Mouse (Mus musculus) MEL (cell line): ENCODE results near the gene Daam1. TPM values are rescaled to one million over a fixed set of nuclear protein-coding genes. Genes with fewer than 3 reads are reported as not detected.
"Not testable (repeated sequence)": the region's sequence is repeated elsewhere in the genome, so short reads cannot be mapped to it uniquely, and the experiment has no call there.

Source experiments
- DNase-seq: peaks from one replicate; pipeline ENCODE4 v3.0.0; 2011; ENCODE audit warnings: low read depth, low spot score
- H3K27ac ChIP-seq: 2 replicates; pipeline ENCODE4 v1.5.1; 2012; ENCODE audit warnings: low read depth, mild to moderate bottlenecking, control low read depth, low read length, moderate library complexity; ENCODE audit not compliant: control insufficient read depth
- H3K27me3 ChIP-seq, 2 experiments: fragments of 150-350 bp in 1 of 2; sonication (generic) in 1 of 2; 2 replicates each; pipeline ENCODE4 v1.6.1; 2012; ENCODE audit warnings: low read length in 2 of 2, mild to moderate bottlenecking in 2 of 2, improper control_type of control experiment in 1 of 2, moderate library complexity in 1 of 2; ENCODE audit not compliant: insufficient read depth in 2 of 2, control insufficient read depth in 1 of 2
- H3K36me3 ChIP-seq, 2 experiments: 2 replicates each; pipeline ENCODE4 v1.6.1; 2012 to 2014; ENCODE audit warnings: low read length in 2 of 2, improper control_type of control experiment in 1 of 2, inconsistent platforms in 1 of 2, mild to moderate bottlenecking in 1 of 2; ENCODE audit not compliant: insufficient read depth in 2 of 2, control insufficient read depth in 1 of 2
- H3K4me1 ChIP-seq, 2 experiments: fragments of 150-350 bp in 1 of 2; sonication (generic) in 1 of 2; 2 replicates each; pipeline ENCODE4 v1.6.1; 2012; ENCODE audit warnings: low read length in 2 of 2, improper control_type of control experiment in 1 of 2, mild to moderate bottlenecking in 1 of 2; ENCODE audit not compliant: insufficient read depth in 2 of 2, control insufficient read depth in 1 of 2
- H3K4me3 ChIP-seq, 2 experiments: fragments of 150-350 bp in 1 of 2; sonication (generic) in 1 of 2; 2 replicates each; pipeline ENCODE4 v1.5.1; 2012; ENCODE audit warnings: low read depth in 2 of 2, low read length in 2 of 2, mild to moderate bottlenecking in 2 of 2, moderate library complexity in 2 of 2, control low read depth in 1 of 2, improper control_type of control experiment in 1 of 2; ENCODE audit not compliant: control insufficient read depth in 1 of 2, insufficient read depth in 1 of 2
- H3K79me2 ChIP-seq: 2 replicates; pipeline ENCODE4 v1.6.1; 2012; ENCODE audit warnings: mild to moderate bottlenecking, low read length, moderate library complexity; ENCODE audit not compliant: control insufficient read depth, poor library complexity, insufficient read depth
- H3K9ac ChIP-seq: 2 replicates; pipeline ENCODE4 v1.6.1; 2012; ENCODE audit warnings: low read depth, mild to moderate bottlenecking, control low read depth, low read length, moderate library complexity; ENCODE audit not compliant: control insufficient read depth, poor library complexity, severe bottlenecking
- H3K9me3 ChIP-seq: fragments of 150-350 bp; sonication (generic); replicated peaks from 2 replicates; pipeline ENCODE4 v1.6.1; 2012; ENCODE audit warnings: mild to moderate bottlenecking, low read length, improper control_type of control experiment, moderate library complexity; ENCODE audit not compliant: insufficient read depth
- CHD1 ChIP-seq: IDR thresholded peaks from 2 replicates; pipeline ENCODE4 v1.6.1; 2012; ENCODE audit warnings: low read depth, mild to moderate bottlenecking, inconsistent platforms, low read length, improper control_type of control experiment
- CTCF ChIP-seq, 3 experiments: IDR thresholded peaks in 2 of 3; conservative IDR thresholded peaks in 1 of 3; 2 replicates each; pipeline ENCODE4 v1.5.1; 2011 to 2012; ENCODE audit warnings: low read length in 3 of 3, low read depth in 2 of 3, mild to moderate bottlenecking in 2 of 3, improper control_type of control experiment in 1 of 3, inconsistent platforms in 1 of 3, mixed read lengths in 1 of 3, moderate library complexity in 1 of 3; ENCODE audit not compliant: control insufficient read depth in 1 of 3, insufficient read depth in 1 of 3, poor library complexity in 1 of 3, severe bottlenecking in 1 of 3
- ELF1 ChIP-seq: IDR thresholded peaks from 2 replicates; pipeline ENCODE4 v1.6.1; 2014; ENCODE audit warnings: low read depth, mild to moderate bottlenecking, inconsistent platforms, low read length, improper control_type of control experiment, moderate library complexity
- EP300 ChIP-seq, 2 experiments: IDR thresholded peaks; 2 replicates each; pipeline ENCODE4 v1.6.1; 2011; ENCODE audit warnings: improper control_type of control experiment in 2 of 2, low read length in 2 of 2, low read depth in 1 of 2, mild to moderate bottlenecking in 1 of 2
- MAZ ChIP-seq: IDR thresholded peaks from 2 replicates; pipeline ENCODE4 v1.6.1; 2012; ENCODE audit warnings: low read depth, mild to moderate bottlenecking, inconsistent platforms, low read length, improper control_type of control experiment
- MEF2A ChIP-seq: IDR thresholded peaks from 2 replicates; pipeline ENCODE4 v1.6.1; 2014; ENCODE audit warnings: low read depth, mild to moderate bottlenecking, inconsistent platforms, low read length, improper control_type of control experiment; ENCODE audit not compliant: poor library complexity, insufficient replicate concordance, severe bottlenecking; ENCODE audit errors: extremely low read depth
- MXI1 ChIP-seq: IDR thresholded peaks from 2 replicates; pipeline ENCODE4 v1.6.1; 2011; ENCODE audit warnings: mild to moderate bottlenecking, low read depth, low read length, improper control_type of control experiment
- MYB ChIP-seq: IDR thresholded peaks from 2 replicates; pipeline ENCODE4 v1.6.1; 2011; ENCODE audit warnings: mild to moderate bottlenecking, low read depth, low read length, improper control_type of control experiment
- RAD21 ChIP-seq: IDR thresholded peaks from 2 replicates; pipeline ENCODE4 v1.6.1; 2011; ENCODE audit warnings: mild to moderate bottlenecking, low read depth, low read length, improper control_type of control experiment
- TBP ChIP-seq: IDR thresholded peaks from 2 replicates; pipeline ENCODE4 v1.8.0; 2011; ENCODE audit warnings: low read depth, low read length, improper control_type of control experiment
- TCF12 ChIP-seq: IDR thresholded peaks from 2 replicates; pipeline ENCODE4 v1.6.1; 2014; ENCODE audit warnings: low read depth, mild to moderate bottlenecking, inconsistent platforms, low read length, improper control_type of control experiment, moderate library complexity
- ZKSCAN1 ChIP-seq: IDR thresholded peaks from 2 replicates; pipeline ENCODE4 v1.6.1; 2012; ENCODE audit warnings: low read depth, mild to moderate bottlenecking, inconsistent platforms, low read length, improper control_type of control experiment, moderate library complexity
- polyA plus RNA-seq, 2 experiments: library from polyadenylated mRNA; stranded (reverse) in 1 of 2; unstranded in 1 of 2; fragments of >175 nt in 1 of 2; fragments of >200 nt in 1 of 2; gene quantifications; 2 replicates each; pipeline versions ENCODE4 v1.2.1 to v1.2.4; 2012; ENCODE audit warnings: low replicate concordance in 2 of 2, low read depth in 1 of 2; ENCODE audit not compliant: insufficient read length in 2 of 2, insufficient read depth in 1 of 2, missing spikeins in 1 of 2
- total RNA-seq: library from RNA; depleted of rRNA; stranded (reverse); fragments of 300-350 nt; gene quantifications from 2 replicates; pipeline ENCODE4 v1.2.3, GENCODE M21; 2012

Gene Daam1
- total and polyA plus RNA-seq, 3 experiments, result 9.2 to 12.0 TPM; not detected in 1

DNA sequence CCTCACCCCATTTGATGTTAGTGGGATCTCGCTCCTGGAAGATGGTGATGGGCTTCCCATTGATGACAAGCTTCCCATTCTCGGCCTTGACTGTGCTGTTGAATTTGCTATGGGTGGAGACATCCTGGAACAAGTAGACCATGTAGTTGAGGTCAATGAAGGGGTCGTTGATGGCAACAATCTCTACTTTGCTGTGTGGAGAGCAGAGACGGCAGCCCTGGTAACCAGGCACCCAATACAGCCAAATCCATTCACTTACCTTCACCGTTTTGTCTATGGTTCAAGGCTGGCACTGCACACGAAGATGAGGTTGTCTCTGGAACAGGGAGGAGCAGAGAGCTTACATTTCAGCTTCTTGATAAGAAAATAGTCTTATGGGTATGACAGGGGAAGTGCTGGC is 16.1 kb downstream of the Daam1 start:
- H3K9me3 ChIP-seq, H3K4me3 ChIP-seq, H3K9ac ChIP-seq, H3K36me3 ChIP-seq, H3K27ac ChIP-seq, H3K4me1 ChIP-seq, H3K27me3 ChIP-seq: not testable (repeated sequence)
- peaks cover 11% of the 10 kb centered on the region; the same call in 1 of the 2 replicates for H3K79me2 ChIP-seq
- DNase-seq, result peak; percentile 23

DNA sequence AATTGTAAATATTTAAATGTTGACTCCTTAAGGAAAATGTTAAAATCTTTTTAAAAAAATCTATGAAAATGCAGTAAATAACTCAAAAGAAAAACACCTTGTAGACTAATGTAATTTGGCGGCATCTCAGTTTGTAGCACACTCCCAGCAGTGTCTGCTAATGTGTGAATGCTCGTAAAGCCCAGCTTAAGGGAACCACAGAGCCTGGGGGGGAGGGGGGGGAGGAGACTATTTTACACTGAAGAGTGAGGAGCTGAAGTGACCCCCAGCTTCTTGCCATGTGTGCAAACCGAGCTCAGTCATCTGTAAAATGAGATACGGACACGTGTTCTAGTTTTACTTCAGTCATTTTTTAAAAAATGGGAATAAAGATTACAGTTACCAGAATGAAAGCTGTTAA is 16.7 kb downstream of the Daam1 start:
- no peak overlapping the region for H3K9ac ChIP-seq
- peaks cover 7% of the 10 kb centered on the region; the same call in 1 of the 2 replicates for H3K79me2 ChIP-seq
- TF ChIP-seq MXI1 (no peak), CTCF (IDR thresholded peaks at IDR 0.05 in 2 of 3, conservative IDR thresholded peaks at IDR 0.05 in 1 of 3; ENCODE audit: control insufficient read depth in 1 of 3, insufficient read depth in 1 of 3, low read depth in 2 of 3, low read length in 3 of 3, poor library complexity in 1 of 3, severe bottlenecking in 1 of 3) (no peak), CHD1 (no peak), MYB (no peak), RAD21 (no peak), ZKSCAN1 (no peak), MEF2A (no peak), EP300 (IDR thresholded peaks at IDR 0.05; ENCODE audit: low read depth in 1 of 2, low read length in 2 of 2) (no peak), ELF1 (no peak), TBP (no peak)
- no peaks in the 10 kb centered on the region for H3K9me3 ChIP-seq
- H3K27ac ChIP-seq, result no peak overlapping the region
- no peaks in the 10 kb centered on the region; a peak in 1 of 4 replicates for H3K36me3 ChIP-seq
- no peak overlapping the region for H3K4me3 ChIP-seq
- H3K27me3 ChIP-seq, result no peaks in the 10 kb centered on the region
- DNase-seq, result no peak
- peaks cover 0 to 3% of the 10 kb centered on the region in 2 experiments; a peak in 2 of 4 replicates for H3K4me1 ChIP-seq

DNA sequence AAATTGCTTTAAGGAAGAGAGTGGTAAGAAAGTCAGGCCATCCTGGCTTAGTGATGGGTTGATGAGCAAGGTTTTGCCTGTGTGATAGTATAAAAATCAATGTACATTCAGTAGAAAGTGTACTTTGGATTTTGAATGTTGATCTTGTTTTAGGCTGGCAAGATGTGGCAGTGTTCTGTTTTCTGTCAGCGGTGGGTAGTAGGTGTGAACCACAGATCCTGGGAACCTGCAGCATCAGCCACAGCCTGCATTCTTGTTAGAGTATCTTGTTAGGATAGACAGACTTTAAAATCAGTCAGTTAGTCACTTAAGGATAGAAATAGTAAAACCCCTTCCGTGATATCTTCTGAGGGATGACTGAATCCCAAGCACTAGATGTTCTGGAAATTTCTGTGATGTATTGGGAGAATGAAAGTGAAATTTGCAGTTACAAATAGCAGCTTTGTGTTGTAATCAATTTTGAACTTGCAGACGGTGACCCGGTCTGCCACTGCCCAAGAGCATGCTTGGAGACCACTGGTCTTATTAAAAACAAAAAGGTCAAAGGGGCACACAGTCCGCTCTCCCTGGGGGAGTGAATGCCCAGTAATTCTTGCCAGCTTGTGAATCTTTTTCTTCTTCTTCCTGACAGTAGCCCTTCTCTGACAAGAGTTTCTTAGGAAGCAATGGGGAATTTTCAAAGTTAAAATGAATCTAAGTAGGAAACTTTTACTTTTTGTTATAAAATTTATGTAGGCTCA is 17.3 kb downstream of the Daam1 start:
- Histone ChIP-seq H3K9ac (no peak overlapping the region), H3K36me3 (no peaks in the 10 kb centered on the region; a peak in 1 of 4 replicates), H3K27me3 (no peaks in the 10 kb centered on the region), H3K9me3 (no peaks in the 10 kb centered on the region), H3K27ac (no peak overlapping the region), H3K4me3 (no peak overlapping the region), H3K4me1 (peaks cover 0 to 3% of the 10 kb centered on the region in 2 experiments; a peak in 2 of 4 replicates), H3K79me2 (peaks cover 6% of the 10 kb centered on the region; the same call in 1 of the 2 replicates)
- no peak for DNase-seq
- TF ChIP-seq MAZ (no peak), TCF12 (no peak)
